Mouse (Mus musculus) mesoderm, embryonic 11.5 days (tissue): ENCODE data around the gene Gabarap.
A peak's percentile ranks its signal among the peaks of the same experiment; 100 is the strongest.

Source experiments
- DNase-seq: peaks from one replicate; pipeline ENCODE4 v3.0.0-alpha.2; 2012; ENCODE audit warnings: low read depth, low spot score

Gabarap gene

DNA sequence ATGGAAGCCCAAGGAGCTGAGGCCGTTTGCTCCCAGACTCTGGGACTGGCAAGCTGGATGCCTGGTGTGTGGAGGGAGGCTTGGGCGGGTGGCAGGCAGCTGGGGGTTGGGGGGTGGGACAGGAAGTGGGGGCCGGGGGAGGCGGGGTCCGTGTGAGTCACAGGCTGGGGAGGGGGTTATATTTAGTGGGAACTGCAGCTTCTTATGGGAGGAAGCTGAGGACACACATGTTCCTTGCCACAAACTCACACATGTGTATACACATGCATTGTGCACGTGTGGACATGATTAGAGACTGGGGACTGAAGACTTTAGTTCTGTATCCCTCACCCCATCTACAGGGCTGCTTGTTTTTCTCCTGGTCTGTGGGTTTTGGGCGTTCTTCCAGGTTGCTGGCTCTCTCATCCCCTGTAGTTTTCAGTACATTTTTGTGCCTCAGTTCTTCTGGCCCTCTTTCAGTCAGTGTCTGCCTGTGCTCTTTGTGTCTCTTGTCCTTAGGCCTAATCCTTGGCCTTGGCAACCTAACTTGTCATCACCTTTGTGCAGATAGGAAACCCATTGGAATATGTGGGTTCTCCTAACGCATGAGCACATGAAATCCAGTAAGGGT lies 29.2 kb downstream of the Gabarap start:
- no peak for DNase-seq

DNA sequence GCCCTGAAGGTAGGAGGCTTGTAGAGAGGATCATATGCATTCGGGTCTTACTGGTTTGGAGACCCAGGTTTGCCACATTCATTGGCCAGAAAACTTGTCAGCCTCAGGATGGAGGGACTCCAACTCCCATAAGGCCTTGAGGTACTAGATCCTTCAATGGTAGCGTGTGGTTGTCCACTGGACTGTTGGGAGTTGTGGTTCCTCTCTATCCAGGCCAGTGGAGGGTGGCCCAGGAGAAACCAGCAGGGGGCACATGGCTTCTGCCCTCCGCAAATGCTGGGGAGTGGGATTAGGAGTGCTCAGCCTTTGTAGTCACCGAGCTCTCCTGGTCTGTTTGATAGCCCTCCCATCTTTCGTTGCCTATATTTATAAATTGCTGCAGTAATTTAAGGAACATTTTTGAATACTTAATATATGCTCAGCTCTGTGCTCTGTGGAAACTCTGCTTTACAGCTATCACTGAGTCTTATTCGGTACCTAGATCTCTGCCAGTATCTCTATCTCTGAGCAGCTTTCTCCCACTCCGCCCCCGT lies 29.9 kb downstream of the Gabarap start:
- DNase-seq: peak; percentile 89

DNA sequence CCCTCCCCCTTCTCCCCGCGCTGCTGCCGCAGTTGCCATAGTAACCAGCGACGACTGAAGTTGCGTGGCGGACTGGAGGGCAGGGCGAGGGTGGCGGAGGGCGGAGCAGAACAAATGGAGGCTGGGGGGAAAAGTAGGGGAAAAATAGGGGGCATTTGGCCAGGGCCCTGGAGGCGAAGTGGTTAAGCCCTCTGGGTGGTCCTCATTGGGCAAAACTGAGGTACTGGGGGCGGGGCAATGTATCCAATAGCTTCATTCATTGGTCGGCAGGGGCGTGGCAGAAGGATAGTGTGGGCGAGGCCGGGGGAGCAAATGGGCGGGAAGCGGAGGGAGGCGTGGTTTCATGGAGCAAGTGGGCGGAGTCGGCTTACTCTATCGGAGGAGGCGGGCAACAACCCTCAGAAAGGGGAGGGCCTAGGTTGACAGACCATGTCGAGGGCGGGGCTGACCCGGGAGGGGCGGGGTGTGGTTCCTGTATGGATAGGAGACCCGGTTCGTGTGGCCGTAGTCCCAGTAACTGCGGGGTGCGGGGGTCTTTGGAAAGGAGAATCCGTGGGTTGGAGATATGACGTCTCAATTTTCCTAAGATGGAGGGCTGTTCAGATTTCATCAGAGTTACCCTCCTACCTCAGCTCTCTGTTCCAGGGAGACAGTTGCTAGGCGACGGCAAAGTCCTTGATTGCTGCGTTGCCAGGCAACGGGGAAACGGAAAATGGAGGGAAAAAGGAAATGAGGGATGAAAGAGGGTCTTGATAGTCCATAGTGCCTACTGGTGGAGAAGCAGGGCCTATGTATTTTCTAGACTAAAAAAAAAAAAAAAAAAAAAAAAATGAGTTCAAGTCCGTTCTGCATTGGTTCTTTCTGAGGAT lies 30.6 kb downstream of the Gabarap start:
- DNase-seq: peak; percentile 98

DNA sequence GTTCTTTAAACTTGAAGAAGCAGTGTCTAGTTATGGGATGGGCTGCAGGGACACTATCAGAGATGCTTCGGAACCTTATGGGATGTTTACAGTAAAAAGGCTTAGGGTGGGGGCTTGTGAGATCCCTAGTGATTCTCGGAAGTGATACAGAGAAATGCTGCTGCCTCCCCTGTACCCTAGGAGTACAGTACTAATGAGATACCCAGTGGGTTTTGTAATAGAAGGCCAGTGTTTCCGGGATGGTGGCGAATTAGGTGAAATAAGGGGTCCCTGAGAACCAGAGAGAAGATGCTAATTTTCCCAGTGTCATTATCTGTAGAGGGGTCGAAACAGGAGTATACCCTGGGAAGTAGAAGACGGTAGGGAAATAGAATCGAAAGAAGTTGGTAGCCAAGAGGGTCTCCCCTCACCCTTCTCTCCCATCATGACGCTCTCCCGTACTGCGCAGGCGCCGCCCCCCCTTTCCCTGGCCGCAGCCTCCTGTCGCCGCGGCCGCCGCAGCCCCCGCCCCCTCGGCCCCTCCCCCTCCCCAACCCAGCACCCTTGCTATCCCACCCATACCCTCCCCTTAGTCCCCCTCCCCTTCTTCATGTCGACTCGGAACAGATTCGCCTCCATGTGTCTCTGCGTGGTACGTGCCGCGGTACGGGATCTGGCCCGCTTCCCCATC lies 32.7 kb downstream of the Gabarap start:
- peak; percentile 49 for DNase-seq

DNA sequence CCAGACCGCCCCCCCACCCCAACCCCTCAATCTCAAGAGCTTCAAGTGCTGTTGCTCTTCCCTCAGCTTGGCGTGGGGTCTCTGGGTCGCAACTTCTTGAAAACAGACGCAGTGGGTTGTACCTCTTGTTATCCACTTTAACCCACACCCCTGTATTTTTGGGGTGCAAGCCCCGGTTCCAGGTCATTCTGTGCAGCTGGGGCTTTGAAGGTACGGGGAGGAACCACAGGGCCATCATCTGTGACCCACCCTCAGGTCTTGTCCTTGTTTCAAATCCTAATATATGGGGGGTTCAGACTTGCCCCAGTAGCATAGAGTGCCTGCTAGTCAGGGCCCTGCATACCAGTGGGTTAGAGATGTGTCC lies 33.2 kb downstream of the Gabarap start:
- DNase-seq: no peak

DNA sequence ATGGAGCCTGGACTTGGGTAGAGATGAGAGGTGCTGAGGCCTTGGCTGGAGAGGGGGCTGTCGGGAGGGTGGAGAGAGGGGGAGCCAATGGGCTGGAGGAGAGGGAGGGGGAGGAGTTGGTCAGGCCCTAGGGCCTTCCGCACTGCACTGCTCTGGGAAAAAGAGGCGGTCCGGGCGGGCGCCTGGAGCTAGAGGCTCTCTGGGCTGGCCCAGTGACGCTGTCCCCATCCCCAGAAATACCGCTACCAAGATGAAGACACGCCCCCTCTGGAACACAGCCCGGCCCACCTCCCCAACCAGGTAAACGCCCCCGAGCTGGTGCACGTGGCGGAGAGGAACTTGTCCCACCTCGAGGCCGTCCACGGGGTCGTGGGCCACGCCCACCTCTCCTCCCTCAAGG lies 35.7 kb downstream of the Gabarap start:
- DNase-seq: peak; percentile 66

DNA sequence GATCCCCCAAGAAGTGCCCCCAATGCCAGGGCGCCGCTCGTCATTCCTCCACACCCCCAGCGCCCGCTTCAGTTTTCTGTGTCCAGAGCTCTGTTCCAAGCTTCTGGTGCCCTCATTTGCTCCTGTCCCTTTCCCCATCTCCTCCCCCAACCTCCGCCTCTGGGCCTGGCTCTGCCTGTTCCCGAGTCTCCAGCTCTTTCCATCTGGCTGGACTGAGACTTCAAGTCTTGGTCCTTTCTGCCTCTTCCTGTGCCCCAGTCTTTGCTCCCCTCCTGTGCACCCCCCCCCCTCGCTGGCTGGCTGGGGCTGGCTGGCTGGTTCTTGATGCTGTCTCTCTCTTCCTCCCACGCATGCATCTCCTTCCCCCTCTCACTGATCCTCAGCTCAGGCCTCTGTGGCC lies 36.5 kb downstream of the Gabarap start:
- no peak for DNase-seq

DNA sequence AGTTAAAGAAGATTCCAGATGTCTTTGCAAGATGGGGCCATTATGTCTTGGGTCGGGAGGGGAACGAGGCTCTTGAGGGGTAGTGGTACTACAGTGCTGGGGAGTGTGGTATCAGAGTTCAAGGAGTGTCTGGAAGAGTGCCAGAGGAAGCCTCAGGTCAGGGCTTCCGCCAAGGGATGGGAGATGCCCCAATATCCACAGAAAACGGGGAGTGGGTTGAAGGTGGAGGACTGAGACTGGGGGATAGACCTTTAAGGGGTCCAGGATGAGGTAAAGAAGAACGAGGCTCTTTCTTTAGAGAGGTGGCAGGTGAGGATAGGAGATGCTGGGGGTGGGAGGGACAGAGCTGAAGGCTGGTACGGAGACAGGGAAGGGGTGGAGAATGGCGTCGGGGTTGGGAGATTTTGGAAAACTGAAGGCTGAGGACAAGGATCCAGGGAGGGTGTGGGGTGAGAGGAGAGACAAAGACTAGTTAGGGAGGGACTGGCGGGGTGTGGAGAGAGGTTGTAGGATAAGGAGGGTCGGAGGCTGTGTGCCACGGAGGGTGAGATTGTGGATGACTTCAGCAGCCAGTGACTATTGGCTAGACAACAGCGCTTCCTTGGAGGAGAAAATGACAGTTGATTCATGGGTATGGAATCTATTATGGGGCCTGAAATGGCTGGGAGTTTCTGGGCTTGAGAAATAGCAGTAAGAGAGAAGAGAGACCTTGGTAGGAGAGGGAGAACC lies 37.6 kb downstream of the Gabarap start:
- DNase-seq: no peak

DNA sequence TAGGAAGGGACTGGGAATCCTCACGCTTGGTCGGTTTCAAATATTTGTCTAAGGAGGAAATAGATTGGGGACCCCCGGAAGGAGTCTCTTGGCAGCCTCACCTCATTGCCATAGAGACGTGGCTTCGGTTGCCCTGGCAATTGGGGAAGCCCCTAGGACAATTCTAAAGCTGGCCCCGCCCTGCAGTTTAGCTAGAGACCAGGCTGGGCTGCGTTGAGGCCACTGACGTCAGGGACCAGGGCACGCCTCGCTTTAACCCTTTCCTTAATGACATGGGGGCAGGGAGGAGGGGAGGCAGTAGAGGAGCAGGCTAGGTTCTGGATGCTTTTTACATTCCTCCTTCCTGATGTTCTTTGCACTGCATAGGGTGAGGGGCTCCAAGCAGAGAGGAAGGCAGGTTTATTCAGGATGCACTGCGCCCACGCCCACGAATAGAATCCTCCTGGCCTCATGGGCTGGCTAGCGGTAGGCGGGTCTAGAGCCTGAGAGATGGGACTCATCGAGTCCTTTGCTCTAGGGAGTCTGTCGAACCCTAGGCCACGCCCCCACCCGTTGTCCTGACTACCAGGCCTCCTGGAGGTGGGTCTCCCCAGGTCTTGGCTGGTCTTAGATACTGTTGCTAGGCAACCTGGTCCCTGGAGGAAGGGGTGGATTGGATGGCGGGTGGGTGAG lies 38.3 kb downstream of the Gabarap start:
- DNase-seq: peak; percentile 97

DNA sequence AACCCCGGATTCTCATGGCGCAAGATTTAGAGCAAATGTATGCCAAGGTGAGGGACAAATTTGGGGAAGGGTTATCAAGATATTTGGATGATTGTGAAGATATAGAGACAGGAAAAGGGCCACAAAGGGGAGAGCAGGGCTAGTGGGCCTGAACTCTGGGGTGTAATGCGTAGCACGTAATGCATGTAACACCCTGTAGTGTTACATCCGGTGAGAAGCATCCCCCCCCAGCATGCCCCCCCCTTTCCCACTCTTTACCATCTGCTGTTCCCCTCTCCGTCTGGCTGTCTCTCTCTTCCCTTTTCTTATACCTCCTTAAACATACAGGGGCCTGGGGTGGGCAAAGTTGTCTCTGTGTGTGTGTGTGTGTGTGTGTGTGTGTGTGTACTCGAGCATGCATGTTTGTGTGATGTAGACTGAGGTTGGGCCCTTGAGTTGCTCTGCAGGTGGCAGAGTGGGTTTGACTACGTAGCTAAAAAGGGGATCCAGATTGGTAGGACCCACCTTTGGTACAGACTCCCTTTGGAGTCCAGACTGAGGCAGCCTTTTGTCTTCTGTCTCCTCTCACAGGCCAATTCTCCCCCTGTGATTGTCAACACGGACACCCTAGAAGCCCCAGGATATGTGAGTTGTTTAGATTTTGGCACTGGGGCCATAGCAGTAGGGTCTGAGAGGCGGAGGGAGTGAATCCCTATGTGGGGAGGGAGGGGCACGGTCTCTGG lies 39.0 kb downstream of the Gabarap start:
- DNase-seq: no peak

DNA sequence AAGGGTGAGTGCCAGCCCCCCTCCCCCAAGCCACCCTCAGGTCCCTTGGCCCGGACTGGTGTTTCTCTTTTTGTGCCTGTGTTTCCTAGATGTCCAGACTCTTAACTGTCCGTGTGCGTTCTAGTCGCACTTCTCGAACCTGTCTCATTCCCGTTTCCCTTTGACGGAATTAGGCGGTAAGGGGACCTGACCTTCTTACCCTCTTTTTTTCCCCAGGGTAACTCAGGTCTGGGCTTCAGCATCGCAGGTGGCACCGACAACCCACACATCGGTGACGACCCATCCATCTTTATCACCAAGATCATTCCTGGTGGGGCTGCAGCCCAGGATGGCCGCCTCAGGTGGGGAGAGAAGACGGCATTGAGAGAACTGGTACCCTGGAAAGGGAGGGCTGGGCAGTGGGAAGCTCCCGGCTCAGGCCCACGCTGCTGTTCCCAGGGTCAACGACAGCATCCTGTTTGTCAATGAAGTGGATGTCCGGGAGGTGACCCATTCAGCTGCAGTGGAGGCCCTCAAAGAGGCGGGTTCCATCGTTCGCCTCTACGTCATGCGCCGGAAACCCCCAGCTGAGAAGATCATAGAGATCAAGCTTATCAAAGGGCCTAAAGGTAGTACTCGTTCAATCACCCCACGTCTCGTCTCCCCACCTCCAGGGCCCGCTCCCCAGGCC lies 39.8 kb downstream of the Gabarap start:
- DNase-seq: no peak

DNA sequence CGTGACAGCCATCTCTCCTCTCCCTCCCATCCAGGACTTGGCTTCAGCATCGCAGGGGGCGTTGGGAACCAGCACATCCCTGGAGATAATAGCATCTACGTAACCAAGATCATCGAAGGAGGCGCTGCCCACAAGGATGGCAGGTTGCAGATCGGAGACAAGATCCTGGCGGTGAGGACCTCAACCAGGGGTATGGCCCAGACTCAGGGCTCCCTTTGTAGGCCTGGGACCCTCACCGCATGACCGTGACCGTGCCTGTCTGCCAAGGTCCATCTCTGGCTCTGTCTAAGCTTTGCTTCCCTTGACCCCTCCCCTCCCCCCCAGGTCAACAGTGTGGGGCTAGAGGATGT lies 40.4 kb downstream of the Gabarap start:
- DNase-seq: no peak

DNA sequence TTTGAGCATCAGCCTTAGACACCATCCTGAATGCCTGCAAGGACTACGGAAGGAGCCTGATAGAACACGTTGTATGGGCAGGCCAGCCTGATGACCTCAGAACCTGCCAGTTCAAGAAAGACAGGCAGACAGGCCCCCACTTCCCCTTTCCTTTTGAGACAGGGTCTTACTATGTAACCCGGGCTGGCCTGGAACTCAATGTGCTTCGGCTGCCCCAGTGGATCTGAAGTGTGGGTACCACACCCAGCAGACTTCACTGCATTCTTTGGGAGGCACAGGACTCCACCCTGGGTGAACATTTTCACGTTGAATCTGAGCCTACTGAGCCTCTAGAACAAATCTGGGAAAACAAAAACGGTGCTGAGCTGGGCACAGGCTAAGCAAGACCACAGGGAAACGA lies 47.2 kb downstream of the Gabarap start:
- DNase-seq: no peak

DNA sequence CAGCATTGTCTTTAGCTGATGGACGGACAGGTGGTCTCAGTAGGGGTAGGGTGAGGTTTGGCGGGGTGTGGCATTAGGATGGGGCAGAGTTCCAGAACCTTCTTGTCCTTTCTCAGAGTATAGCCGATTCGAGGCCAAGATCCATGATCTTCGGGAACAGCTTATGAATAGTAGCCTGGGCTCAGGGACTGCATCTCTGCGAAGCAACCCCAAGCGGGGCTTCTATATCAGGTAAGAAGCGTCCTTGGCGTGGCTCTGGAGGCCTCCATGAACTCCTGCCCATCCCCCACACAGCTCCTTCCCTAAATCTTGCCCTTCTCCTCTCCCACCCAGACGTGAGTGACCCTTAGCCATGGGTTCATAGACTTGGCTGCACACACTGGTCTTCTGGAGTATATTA lies 48.7 kb downstream of the Gabarap start:
- no peak for DNase-seq

DNA sequence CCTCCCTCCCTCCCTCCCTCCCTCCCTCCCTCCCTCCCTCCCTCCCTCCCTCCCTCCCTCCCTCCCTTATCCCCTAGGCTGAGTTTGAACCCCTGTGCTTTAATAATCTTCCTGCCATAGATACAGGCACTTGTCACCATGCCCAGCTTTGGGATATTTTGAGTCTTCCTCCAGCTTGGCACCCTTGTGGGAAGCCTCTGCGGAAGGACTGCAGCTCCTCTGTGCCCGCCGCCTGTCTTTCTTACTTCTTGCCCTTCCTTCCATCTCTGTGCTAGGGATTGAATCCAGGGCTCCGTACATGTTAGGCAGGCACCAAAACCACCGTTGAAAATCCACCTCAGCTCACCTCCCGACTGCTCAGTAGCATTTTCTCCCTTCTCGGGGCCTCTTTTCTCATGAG lies 49.2 kb downstream of the Gabarap start:
- no peak for DNase-seq

DNA sequence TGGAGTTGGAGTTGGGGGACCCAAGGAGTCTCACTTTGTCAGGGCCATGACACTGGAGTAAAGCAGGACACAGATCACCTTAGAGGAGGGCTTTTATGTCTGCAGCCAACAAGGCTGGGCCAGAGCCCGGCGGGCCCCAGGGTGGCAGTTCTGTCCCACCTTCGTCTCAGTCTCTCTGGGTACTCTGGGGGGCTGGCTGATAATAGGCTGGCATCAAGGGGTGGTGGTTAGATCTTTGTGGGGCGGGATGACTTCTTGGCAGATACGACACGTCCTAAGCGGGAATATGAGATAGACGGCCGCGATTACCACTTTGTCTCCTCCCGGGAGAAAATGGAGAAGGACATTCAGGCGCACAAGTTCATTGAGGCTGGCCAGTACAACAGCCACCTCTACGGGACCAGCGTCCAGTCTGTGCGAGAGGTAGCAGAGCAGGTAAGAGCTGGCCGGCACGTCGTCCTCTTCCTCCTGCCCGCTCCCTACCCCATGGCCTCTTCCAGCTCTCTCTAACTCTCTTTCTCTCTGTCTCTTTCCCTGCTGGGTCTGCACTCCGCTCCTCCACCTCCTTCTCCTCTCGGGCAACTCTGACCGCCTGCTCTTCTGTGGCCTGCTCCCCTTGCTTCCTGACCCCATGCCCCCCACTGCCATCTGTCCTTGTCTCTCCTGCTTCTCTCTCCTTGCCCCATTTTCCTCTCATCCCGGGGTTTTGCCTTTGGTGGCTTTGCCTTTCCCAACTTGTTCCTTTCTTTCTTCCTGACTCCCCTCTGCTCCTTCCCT lies 51.6 kb downstream of the Gabarap start:
- no peak for DNase-seq

DNA sequence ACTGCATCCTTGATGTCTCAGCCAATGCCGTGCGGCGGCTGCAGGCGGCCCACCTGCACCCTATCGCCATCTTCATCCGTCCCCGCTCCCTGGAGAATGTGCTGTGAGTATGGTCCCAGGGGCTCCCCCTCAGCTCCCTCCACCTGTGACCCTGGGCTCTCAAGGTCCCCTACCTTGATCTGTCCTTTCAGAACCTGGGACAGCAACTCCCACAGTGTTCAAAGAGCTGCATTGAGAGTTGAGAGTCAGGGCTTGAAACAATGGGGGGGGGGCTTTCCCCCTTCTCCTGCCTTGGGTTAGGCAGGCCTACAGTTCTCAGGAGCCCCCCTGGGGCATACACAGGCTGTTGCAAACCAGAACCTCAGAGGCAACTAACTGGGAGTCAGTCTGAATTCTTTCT lies 52.7 kb downstream of the Gabarap start:
- no peak for DNase-seq
